Mouse (Mus musculus): Measurements from ENCODE around the gene Gm2115. TPM values are rescaled to one million over a fixed set of nuclear protein-coding genes. Genes with fewer than 3 reads are reported as not detected.

Gm2115 gene
- 0.37 and 0.47 TPM in 2 replicates for polyA plus RNA-seq (2015; fragmentation: Nextera tagmentation; extraction: Ambion mirVana)

- peak; percentile 77 for ATAC-seq
- H3K9me3 ChIP-seq (replicated peaks), result no peaks in the 10 kb centered on the region
- H3K27me3 ChIP-seq, result peaks cover 23% of the 10 kb centered on the region
- WGBS, result 1% methylated on average over 52 of the region's 52 CpGs
- peak within 1 kb of the TSS; percentile 97 for H3K4me2 ChIP-seq
- no peak within 1 kb of the TSS for H3K27ac ChIP-seq
- peak within 1 kb of the TSS; percentile 72 for H3K9ac ChIP-seq
- peaks cover 10% of the 10 kb centered on the region; the same call in 1 of the 2 replicates for H3K4me1 ChIP-seq
- H3K4me3 ChIP-seq, result peak within 1 kb of the TSS; percentile 51
- H3K36me3 ChIP-seq (ENCODE audit: poor library complexity, severe bottlenecking), result no peaks in the 10 kb centered on the region
Measured at GRCm38 (mm10) chr7:84528796-84529533, at the start of gene Gm2115. Gene Gm2115, plus strand, starts transcription at chr7:84528954.

DNA sequence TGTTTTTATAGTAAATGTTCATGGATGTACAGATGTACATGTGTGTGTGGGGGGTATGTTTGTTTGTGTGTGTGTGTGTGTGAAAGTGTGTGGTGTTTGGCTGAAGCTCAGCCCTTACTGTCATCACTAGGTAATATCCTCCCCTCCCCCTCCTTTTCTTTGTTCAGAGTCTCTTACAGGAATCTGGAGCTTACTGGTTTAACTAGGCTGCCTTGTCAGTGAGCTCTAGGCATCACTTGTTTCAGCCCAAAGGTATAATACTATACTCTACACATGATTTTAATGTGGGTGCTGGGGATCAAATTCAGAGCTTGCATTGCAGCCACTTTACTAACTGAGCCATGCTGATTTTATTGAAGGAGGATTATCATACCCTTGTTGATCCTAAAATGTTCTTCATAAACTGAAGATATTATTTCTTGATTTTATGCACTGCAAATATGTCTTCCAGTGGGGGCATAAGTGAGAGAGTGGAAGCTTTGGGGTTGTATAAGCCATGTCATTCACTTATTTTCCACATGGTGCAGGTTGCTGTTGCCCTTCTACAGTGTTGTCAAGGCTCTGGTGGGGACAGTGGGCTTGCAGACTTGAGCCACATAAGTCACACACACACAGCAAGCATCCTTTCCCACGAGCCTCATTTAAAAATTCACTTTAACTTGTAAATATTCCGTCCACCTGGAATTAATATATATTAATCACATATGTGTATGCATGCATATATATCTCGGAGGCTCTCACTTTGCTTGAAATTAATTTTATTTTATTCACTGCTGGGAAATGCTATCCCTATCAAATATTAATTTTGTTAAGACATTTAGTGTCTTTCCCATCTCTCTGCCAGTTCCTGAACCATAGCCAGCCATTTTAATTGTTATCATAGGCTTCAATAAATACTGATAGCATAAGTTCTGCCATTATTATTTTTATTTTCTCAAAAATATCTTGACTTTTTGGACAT is 45.0 kb upstream of the Gm2115 start:
- no peaks in the 10 kb centered on the region for H3K4me1 ChIP-seq
- no peak for ATAC-seq
- no peaks in the 10 kb centered on the region for H3K9me3 ChIP-seq (replicated peaks)
- H3K27me3 ChIP-seq, result no peaks in the 10 kb centered on the region
- WGBS, result 78% methylated on average over 3 of the region's 3 CpGs
- no peak overlapping the region for H3K4me3 ChIP-seq
- H3K4me2 ChIP-seq, result no peak overlapping the region
- no peak overlapping the region for H3K27ac ChIP-seq
- no peak overlapping the region for H3K9ac ChIP-seq
- H3K36me3 ChIP-seq (ENCODE audit: poor library complexity, severe bottlenecking), result no peaks in the 10 kb centered on the region

DNA sequence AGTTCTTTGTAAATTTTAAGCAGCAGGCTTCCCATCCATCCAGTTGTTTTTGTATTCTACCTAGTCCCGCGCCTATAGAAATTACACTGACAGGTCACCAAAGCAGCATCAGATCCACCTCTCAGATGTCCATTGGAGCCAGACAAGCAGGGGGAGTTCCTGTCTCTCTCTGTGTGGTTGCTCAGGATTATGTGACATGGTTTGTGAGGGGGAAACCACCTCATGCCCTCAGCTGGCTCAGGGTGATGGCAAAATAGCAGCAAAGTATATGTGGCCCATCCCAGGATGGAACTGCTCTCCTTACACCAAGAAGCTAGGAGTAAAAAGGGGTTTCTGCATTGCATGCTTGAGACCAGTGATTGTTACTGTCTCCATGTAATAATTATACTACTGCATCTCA is 42.3 kb upstream of the Gm2115 start:
- Histone ChIP-seq H3K9me3 (replicated peaks) (no peaks in the 10 kb centered on the region), H3K4me3 (no peak overlapping the region), H3K4me2 (no peak overlapping the region), H3K36me3 (ENCODE audit: poor library complexity, severe bottlenecking) (no peaks in the 10 kb centered on the region), H3K4me1 (no peaks in the 10 kb centered on the region), H3K9ac (no peak overlapping the region), H3K27ac (no peak overlapping the region), H3K27me3 (no peaks in the 10 kb centered on the region)
- WGBS, result 91% methylated on average over 2 of the region's 2 CpGs
- ATAC-seq, result no peak

GRCm38 (mm10) chr7:84503163-84503562 is 25.6 kb upstream of the Gm2115 start:
- ATAC-seq, result no peak

GRCm38 (mm10) chr7:84518533-84519198 is 10.1 kb upstream of the Gm2115 start:
- Histone ChIP-seq H3K27me3 (no peaks in the 10 kb centered on the region), H3K9ac (no peak overlapping the region), H3K4me1 (peaks cover 9% of the 10 kb centered on the region), H3K9me3 (replicated peaks) (no peaks in the 10 kb centered on the region), H3K27ac (no peak overlapping the region), H3K4me3 (no peak overlapping the region), H3K36me3 (ENCODE audit: poor library complexity, severe bottlenecking) (no peaks in the 10 kb centered on the region), H3K4me2 (no peak overlapping the region)
- ATAC-seq, result no peak

More at GRCm38 (mm10) chr7:84503163-84503562, 25.6 kb upstream of the Gm2115 start:
- Histone ChIP-seq H3K36me3 (ENCODE audit: poor library complexity, severe bottlenecking) (no peaks in the 10 kb centered on the region), H3K4me2 (no peak overlapping the region), H3K27me3 (no peaks in the 10 kb centered on the region), H3K4me3 (no peak overlapping the region), H3K9ac (no peak overlapping the region), H3K4me1 (no peaks in the 10 kb centered on the region), H3K9me3 (replicated peaks) (no peaks in the 10 kb centered on the region), H3K27ac (no peak overlapping the region)
- WGBS, result 100% methylated on average over 1 of the region's 1 CpGs

GRCm38 (mm10) chr7:84521329-84521728 is 7.4 kb upstream of the Gm2115 start:
- Histone ChIP-seq H3K27ac (no peak overlapping the region), H3K9me3 (replicated peaks) (no peaks in the 10 kb centered on the region), H3K4me3 (no peak overlapping the region), H3K27me3 (no peaks in the 10 kb centered on the region), H3K4me2 (no peak overlapping the region), H3K4me1 (peaks cover 9% of the 10 kb centered on the region), H3K36me3 (ENCODE audit: poor library complexity, severe bottlenecking) (no peaks in the 10 kb centered on the region), H3K9ac (no peak overlapping the region)
- ATAC-seq, result no peak
- 79% methylated on average over 1 of the region's 1 CpGs for WGBS

- Histone ChIP-seq H3K36me3 (ENCODE audit: poor library complexity, severe bottlenecking) (no peaks in the 10 kb centered on the region), H3K27me3 (no peaks in the 10 kb centered on the region), H3K9ac (peak overlapping the region; percentile 26; the same call in 1 of the 2 replicates), H3K4me3 (no peak overlapping the region), H3K4me1 (peaks cover 9% of the 10 kb centered on the region), H3K27ac (no peak overlapping the region), H3K4me2 (no peak overlapping the region), H3K9me3 (replicated peaks) (no peaks in the 10 kb centered on the region)
- WGBS, result 29% methylated on average over 1 of the region's 1 CpGs
- peak; percentile 59; the same call in 1 of the 2 replicates for ATAC-seq
Measured at GRCm38 (mm10) chr7:84522426-84522825, 6.3 kb upstream of the Gm2115 start.

DNA sequence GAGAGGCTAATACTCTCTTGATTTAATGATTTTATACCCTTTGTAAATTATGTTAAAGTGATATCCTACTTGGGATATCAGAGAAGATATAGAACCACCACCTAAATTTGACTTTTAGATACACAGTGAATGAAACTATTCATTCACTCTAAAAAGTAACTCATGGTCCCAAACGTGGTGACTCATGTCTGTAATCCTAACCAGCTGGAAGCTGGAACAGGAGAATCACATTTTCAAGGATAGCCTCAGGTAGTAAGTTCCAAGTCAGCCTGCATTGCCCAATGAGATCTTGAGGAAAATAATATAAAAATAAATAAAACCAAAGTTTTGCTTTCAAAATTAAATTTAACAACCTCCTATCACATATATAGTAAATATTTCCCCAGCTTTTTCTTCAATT is 2.6 kb upstream of the Gm2115 start:
- Histone ChIP-seq H3K9me3 (replicated peaks) (no peaks in the 10 kb centered on the region), H3K27ac (no peak overlapping the region), H3K4me3 (no peak overlapping the region), H3K27me3 (peaks cover 23% of the 10 kb centered on the region), H3K4me1 (peaks cover 18% of the 10 kb centered on the region), H3K4me2 (no peak overlapping the region), H3K9ac (no peak overlapping the region), H3K36me3 (ENCODE audit: poor library complexity, severe bottlenecking) (no peaks in the 10 kb centered on the region)
- no peak for ATAC-seq
- 54% methylated on average over 1 of the region's 1 CpGs for WGBS

GRCm38 (mm10) chr7:84532795-84533194 is 4.0 kb downstream of the Gm2115 start:
- no peak for ATAC-seq

GRCm38 (mm10) chr7:84534632-84535031 is 5.9 kb downstream of the Gm2115 start:
- 69% methylated on average over 3 of the region's 3 CpGs for WGBS
- H3K4me2 ChIP-seq, result no peak overlapping the region
- no peak overlapping the region for H3K27ac ChIP-seq
- H3K9me3 ChIP-seq (replicated peaks), result no peaks in the 10 kb centered on the region
- H3K27me3 ChIP-seq, result peaks cover 8% of the 10 kb centered on the region
- H3K9ac ChIP-seq, result no peak overlapping the region
- ATAC-seq, result no peak
- no peak overlapping the region for H3K4me3 ChIP-seq
- H3K4me1 ChIP-seq, result no peaks in the 10 kb centered on the region
- H3K36me3 ChIP-seq (ENCODE audit: poor library complexity, severe bottlenecking), result no peaks in the 10 kb centered on the region

More at GRCm38 (mm10) chr7:84532795-84533194, 4.0 kb downstream of the Gm2115 start:
- H3K36me3 ChIP-seq (ENCODE audit: poor library complexity, severe bottlenecking), result no peaks in the 10 kb centered on the region
- no peak overlapping the region for H3K27ac ChIP-seq
- peaks cover 10% of the 10 kb centered on the region; the same call in 1 of the 2 replicates for H3K4me1 ChIP-seq
- no peak overlapping the region for H3K4me2 ChIP-seq
- no peak overlapping the region for H3K9ac ChIP-seq
- H3K9me3 ChIP-seq (replicated peaks), result no peaks in the 10 kb centered on the region
- 93% methylated on average over 1 of the region's 1 CpGs for WGBS
- H3K4me3 ChIP-seq, result no peak overlapping the region
- H3K27me3 ChIP-seq, result peaks cover 21% of the 10 kb centered on the region

DNA sequence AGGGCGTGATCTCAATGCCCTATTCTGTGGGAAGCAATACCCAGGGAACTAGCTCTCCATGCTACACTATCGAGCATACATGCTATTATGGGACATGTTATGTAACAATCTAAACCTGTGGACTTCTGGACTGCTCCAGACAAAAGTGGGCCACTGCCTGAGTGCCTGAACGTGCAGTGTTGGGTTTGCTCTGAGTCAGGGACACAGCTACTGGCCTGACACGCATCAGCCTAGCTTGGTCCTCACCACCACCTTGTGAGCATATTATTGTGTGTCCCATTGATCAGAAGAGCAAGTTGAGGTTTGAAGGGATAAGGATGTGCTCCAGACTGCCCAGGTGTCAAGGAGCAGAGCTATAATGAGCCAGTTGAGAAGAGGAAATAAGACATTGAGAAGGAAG is 16.2 kb downstream of the Gm2115 start:
- Histone ChIP-seq H3K4me3 (no peak overlapping the region), H3K9me3 (replicated peaks) (no peaks in the 10 kb centered on the region), H3K27ac (no peak overlapping the region), H3K4me1 (no peaks in the 10 kb centered on the region), H3K4me2 (no peak overlapping the region), H3K9ac (no peak overlapping the region), H3K36me3 (ENCODE audit: poor library complexity, severe bottlenecking) (no peaks in the 10 kb centered on the region), H3K27me3 (no peaks in the 10 kb centered on the region)
- WGBS, result 87% methylated on average over 4 of the region's 4 CpGs
- no peak for ATAC-seq

- H3K36me3 ChIP-seq (ENCODE audit: poor library complexity, severe bottlenecking), result no peaks in the 10 kb centered on the region
- ATAC-seq, result no peak
Measured at GRCm38 (mm10) chr7:84546667-84547066, 17.9 kb downstream of the Gm2115 start.

More at GRCm38 (mm10) chr7:84546667-84547066, 17.9 kb downstream of the Gm2115 start:
- H3K27me3 ChIP-seq, result no peaks in the 10 kb centered on the region
- no peak overlapping the region for H3K4me3 ChIP-seq
- no peaks in the 10 kb centered on the region for H3K9me3 ChIP-seq (replicated peaks)
- no peak overlapping the region for H3K4me2 ChIP-seq
- H3K4me1 ChIP-seq, result no peaks in the 10 kb centered on the region
- WGBS, result 76% methylated on average over 4 of the region's 4 CpGs
- H3K9ac ChIP-seq, result no peak overlapping the region
- H3K27ac ChIP-seq, result no peak overlapping the region
